Mouse (Mus musculus) forebrain, embryonic 15.5 days (tissue): ENCODE measurements around the gene Usp20. TPM values are rescaled to one million over a fixed set of nuclear protein-coding genes. Genes with fewer than 3 reads are reported as not detected.
"Not testable (repeated sequence)": the region's sequence is repeated elsewhere in the genome, so short reads cannot be mapped to it uniquely, and the experiment has no call there.

ENCODE experiments used
- ATAC-seq: fragments of 200-750 bp; cut with Nextera tagmentation; replicated peaks from 2 replicates; pipeline ENCODE4 v1.8.0; 2017; ENCODE audit warnings: mild to moderate bottlenecking, moderate TSS enrichment, moderate library complexity
- H3K27ac ChIP-seq: fragments of 300-500 bp; sonication (generic); replicated peaks from 2 replicates; pipeline ENCODE4 v1.5.1; 2015; ENCODE audit warnings: mild to moderate bottlenecking, inconsistent platforms
- H3K27me3 ChIP-seq: fragments of 300-500 bp; sonication (generic); 2 replicates; pipeline ENCODE4 v1.6.1; 2015; ENCODE audit warnings: inconsistent platforms
- H3K36me3 ChIP-seq: fragments of 300-500 bp; sonication (generic); 2 replicates; pipeline ENCODE4 v1.6.1; 2015; ENCODE audit warnings: mild to moderate bottlenecking, inconsistent platforms
- H3K4me1 ChIP-seq: fragments of 300-500 bp; sonication (generic); 2 replicates; pipeline ENCODE4 v1.6.1; 2015; ENCODE audit warnings: inconsistent platforms
- H3K4me2 ChIP-seq: fragments of 300-500 bp; sonication (generic); replicated peaks from 2 replicates; pipeline ENCODE4 v1.6.1; 2015; ENCODE audit warnings: mild to moderate bottlenecking, inconsistent platforms
- H3K4me3 ChIP-seq: fragments of 300-500 bp; sonication (generic); 2 replicates; pipeline ENCODE4 v1.5.1; 2015; ENCODE audit warnings: mild to moderate bottlenecking, inconsistent platforms
- H3K9ac ChIP-seq: fragments of 300-500 bp; sonication (generic); replicated peaks from 2 replicates; pipeline ENCODE4 v1.6.1; 2015; ENCODE audit warnings: mild to moderate bottlenecking, inconsistent platforms
- H3K9me3 ChIP-seq: fragments of 300-500 bp; sonication (generic); 2 replicates; pipeline ENCODE4 v1.6.1; 2016; ENCODE audit warnings: inconsistent platforms
- WGBS: fragments of 180-500 bp; shearing (Covaris S2); methylation state at CpG from one replicate; pipeline ENCODE4 v1.1.7; 2015; ENCODE audit warnings: mixed read lengths; 5-methylcytosine and 5-hydroxymethylcytosine counted together
- polyA plus RNA-seq: library from polyadenylated mRNA; unstranded; fragments of >200 nt; fragmentation: Nextera tagmentation; extraction: Ambion mirVana; gene quantifications from 2 replicates; pipeline ENCODE4 v1.2.1, GENCODE M21; 2015

The Usp20 gene
- polyA plus RNA-seq: 38.8 and 39.8 TPM in 2 replicates

GRCm38 (mm10) chr2:30981790-30982513 lies at the start of gene Usp20, which contains the start of gene BC005624:
Gene Usp20 (plus strand): TSS chr2:30982279.
Gene BC005624 (minus strand): TSS chr2:30982201.
- Histone ChIP-seq H3K4me1 (peaks cover 27% of the 10 kb centered on the region), H3K4me3 (peak within 1 kb of the TSS; percentile 62), H3K27me3 (no peaks in the 10 kb centered on the region), H3K36me3 (peaks cover 21% of the 10 kb centered on the region), H3K9me3 (no peaks in the 10 kb centered on the region), H3K4me2 (peak within 1 kb of the TSS; percentile 81), H3K27ac (peak within 1 kb of the TSS; percentile 74), H3K9ac (peak within 1 kb of the TSS; percentile 79)
- under 1% methylated on average over 66 of the region's 66 CpGs for WGBS
- peak; percentile 99 for ATAC-seq

- Histone ChIP-seq H3K36me3 (no peaks in the 10 kb centered on the region), H3K4me3 (no peak overlapping the region), H3K27me3 (no peaks in the 10 kb centered on the region), H3K27ac (no peak overlapping the region), H3K9ac (no peak overlapping the region), H3K4me2 (no peak overlapping the region), H3K4me1 (peaks cover 13% of the 10 kb centered on the region), H3K9me3 (no peaks in the 10 kb centered on the region)
- no peak for ATAC-seq
- WGBS: 62% methylated on average over 6 of the region's 6 CpGs
Measured at GRCm38 (mm10) chr2:30933032-30933431, 49.0 kb upstream of the Usp20 start.

GRCm38 (mm10) chr2:30933917-30934450 lies 48.1 kb upstream of the Usp20 start:
- 0 out of 2 replicates have a peak, but pooled peaks have one; percentile 32 for ATAC-seq
- H3K27ac ChIP-seq: no peak overlapping the region
- no peaks in the 10 kb centered on the region for H3K27me3 ChIP-seq
- no peaks in the 10 kb centered on the region for H3K36me3 ChIP-seq
- H3K4me1 ChIP-seq: peaks cover 9% of the 10 kb centered on the region
- no peak overlapping the region for H3K9ac ChIP-seq
- H3K9me3 ChIP-seq: no peaks in the 10 kb centered on the region
- H3K4me2 ChIP-seq: no peak overlapping the region
- no peak overlapping the region for H3K4me3 ChIP-seq
- 27% methylated on average over 7 of the region's 7 CpGs for WGBS

- Histone ChIP-seq H3K36me3 (no peaks in the 10 kb centered on the region), H3K4me2 (no peak overlapping the region), H3K27ac (no peak overlapping the region), H3K4me3 (no peak overlapping the region), H3K27me3 (no peaks in the 10 kb centered on the region), H3K4me1 (no peaks in the 10 kb centered on the region), H3K9ac (no peak overlapping the region), H3K9me3 (no peaks in the 10 kb centered on the region)
- no peak for ATAC-seq
- 67% methylated on average over 3 of the region's 3 CpGs for WGBS
Measured at GRCm38 (mm10) chr2:30936808-30937207, 45.3 kb upstream of the Usp20 start.

- 83% methylated on average over 8 of the region's 8 CpGs for WGBS
- H3K27me3 ChIP-seq: no peaks in the 10 kb centered on the region
- H3K4me2 ChIP-seq: no peak overlapping the region
- no peak for ATAC-seq
- no peak overlapping the region for H3K9ac ChIP-seq
- no peaks in the 10 kb centered on the region for H3K36me3 ChIP-seq
- H3K4me3 ChIP-seq: no peak overlapping the region
- no peak overlapping the region for H3K27ac ChIP-seq
- H3K4me1 ChIP-seq: peaks cover 3% of the 10 kb centered on the region; the same call in 1 of the 2 replicates
- no peaks in the 10 kb centered on the region for H3K9me3 ChIP-seq
Measured at GRCm38 (mm10) chr2:30937731-30938130, 44.3 kb upstream of the Usp20 start.

GRCm38 (mm10) chr2:30938574-30938991 lies 43.5 kb upstream of the Usp20 start:
- Histone ChIP-seq H3K27ac (no peak overlapping the region), H3K9ac (no peak overlapping the region), H3K36me3 (no peaks in the 10 kb centered on the region), H3K4me2 (no peak overlapping the region), H3K4me1 (peaks cover 6% of the 10 kb centered on the region; the same call in 1 of the 2 replicates), H3K27me3 (no peaks in the 10 kb centered on the region), H3K4me3 (no peak overlapping the region), H3K9me3 (no peaks in the 10 kb centered on the region)
- no peak for ATAC-seq
- 50% methylated on average over 4 of the region's 4 CpGs for WGBS

GRCm38 (mm10) chr2:30941586-30941985 lies 40.5 kb upstream of the Usp20 start:
- 90% methylated on average over 5 of the region's 5 CpGs for WGBS
- Histone ChIP-seq H3K9ac (no peak overlapping the region), H3K4me3 (no peak overlapping the region), H3K9me3 (no peaks in the 10 kb centered on the region), H3K27ac (no peak overlapping the region), H3K4me1 (peaks cover 6% of the 10 kb centered on the region; the same call in 1 of the 2 replicates), H3K4me2 (no peak overlapping the region), H3K36me3 (no peaks in the 10 kb centered on the region), H3K27me3 (no peaks in the 10 kb centered on the region)
- ATAC-seq: no peak

GRCm38 (mm10) chr2:30942116-30942515 lies 40.0 kb upstream of the Usp20 start:
- not testable (repeated sequence) for H3K4me2 ChIP-seq, H3K9me3 ChIP-seq, H3K9ac ChIP-seq, H3K4me3 ChIP-seq, ATAC-seq, H3K36me3 ChIP-seq, H3K4me1 ChIP-seq, H3K27me3 ChIP-seq, H3K27ac ChIP-seq
- WGBS: 52% methylated on average over 7 of the region's 7 CpGs

- ATAC-seq: peak; percentile 68
- Histone ChIP-seq H3K27ac (no peak overlapping the region), H3K27me3 (no peaks in the 10 kb centered on the region), H3K9ac (peak overlapping the region; percentile 40), H3K4me1 (peaks cover 6% of the 10 kb centered on the region; the same call in 1 of the 2 replicates), H3K36me3 (no peaks in the 10 kb centered on the region), H3K4me3 (peak overlapping the region; percentile 29), H3K9me3 (no peaks in the 10 kb centered on the region), H3K4me2 (peak overlapping the region; percentile 41)
- 27% methylated on average over 16 of the region's 16 CpGs for WGBS
Measured at GRCm38 (mm10) chr2:30942603-30943011, 39.5 kb upstream of the Usp20 start.

- H3K4me3 ChIP-seq: peak overlapping the region; percentile 66
- peaks cover 21% of the 10 kb centered on the region for H3K36me3 ChIP-seq
- whole genome bisulfite sequencing: 27% methylated on average over 5 of the region's 5 CpGs
- no peak for ATAC-seq
- peak overlapping the region; percentile 78 for H3K9ac ChIP-seq
- H3K27me3 ChIP-seq: no peaks in the 10 kb centered on the region
- peaks cover 31% of the 10 kb centered on the region for H3K4me1 ChIP-seq
- peak overlapping the region; percentile 68 for H3K4me2 ChIP-seq
- H3K27ac ChIP-seq: peak overlapping the region; percentile 89
- no peaks in the 10 kb centered on the region for H3K9me3 ChIP-seq
Measured at GRCm38 (mm10) chr2:30952457-30952823, 29.6 kb upstream of the Usp20 start.

GRCm38 (mm10) chr2:30952824-30953490 lies 29.1 kb upstream of the Usp20 start, which contains the start of gene Tor1b:
Gene Tor1b (plus strand): TSS chr2:30952959.
- Histone ChIP-seq H3K27me3 (no peaks in the 10 kb centered on the region), H3K27ac (peak within 1 kb of the TSS; percentile 89), H3K4me2 (peak within 1 kb of the TSS; percentile 68), H3K4me3 (peak within 1 kb of the TSS; percentile 66), H3K4me1 (peaks cover 31% of the 10 kb centered on the region), H3K36me3 (peaks cover 26% of the 10 kb centered on the region), H3K9me3 (no peaks in the 10 kb centered on the region), H3K9ac (peak within 1 kb of the TSS; percentile 78)
- peak; percentile 96 for ATAC-seq
- under 1% methylated on average over 60 of the region's 60 CpGs for WGBS

GRCm38 (mm10) chr2:30954797-30955196 lies 27.3 kb upstream of the Usp20 start:
- Histone ChIP-seq H3K27me3 (no peaks in the 10 kb centered on the region), H3K9me3 (no peaks in the 10 kb centered on the region), H3K27ac (no peak overlapping the region), H3K4me3 (0 out of 2 replicates have a peak overlapping the region, but pooled peaks have one; percentile 2), H3K4me2 (0 out of 2 replicates have a peak overlapping the region, but pooled peaks have one; percentile 68), H3K36me3 (peaks cover 45% of the 10 kb centered on the region), H3K9ac (no peak overlapping the region), H3K4me1 (peaks cover 31% of the 10 kb centered on the region)
- 82% methylated on average over 6 of the region's 6 CpGs for WGBS
- no peak for ATAC-seq
